Mouse (Mus musculus) activated CD4-positive, CD25-positive, alpha-beta regulatory T cell, adult 9 weeks (primary cell): ENCODE measurements around the gene Bglap2. TPM values are rescaled to one million over a fixed set of nuclear protein-coding genes. Genes with fewer than 3 reads are reported as not detected.

Experiments used
- polyA plus RNA-seq: library from polyadenylated mRNA; unstranded; fragments of 100-300 nt; shearing (Covaris generic); gene quantifications from one replicate; pipeline ENCODE4 v1.2.1, GENCODE M21; 2017

The Bglap2 gene
- polyA plus RNA-seq = not detected

DNA sequence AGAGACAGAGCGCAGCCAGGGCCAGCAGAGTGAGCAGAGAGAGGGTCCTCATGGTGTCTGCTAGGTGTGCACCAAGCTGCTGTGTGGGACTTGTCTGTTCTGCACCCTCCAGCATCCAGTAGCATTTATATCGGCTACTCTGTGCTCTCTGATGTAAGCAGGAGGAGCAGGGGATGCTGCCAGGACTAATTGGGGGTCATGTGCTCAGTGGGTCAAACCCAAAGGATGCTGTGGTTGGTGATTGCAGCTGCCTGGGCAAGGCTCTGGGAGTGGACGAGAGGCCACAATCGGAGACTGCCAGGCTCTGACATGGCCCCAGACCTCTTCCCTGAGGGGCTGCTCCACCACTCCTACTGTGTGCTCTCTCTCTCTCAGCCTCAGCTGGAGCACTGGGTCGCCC is at the start of gene Bglap2:
Gene Bglap2 (minus strand): TSS at position 101 of the 400 bp plus-strand sequence.

DNA sequence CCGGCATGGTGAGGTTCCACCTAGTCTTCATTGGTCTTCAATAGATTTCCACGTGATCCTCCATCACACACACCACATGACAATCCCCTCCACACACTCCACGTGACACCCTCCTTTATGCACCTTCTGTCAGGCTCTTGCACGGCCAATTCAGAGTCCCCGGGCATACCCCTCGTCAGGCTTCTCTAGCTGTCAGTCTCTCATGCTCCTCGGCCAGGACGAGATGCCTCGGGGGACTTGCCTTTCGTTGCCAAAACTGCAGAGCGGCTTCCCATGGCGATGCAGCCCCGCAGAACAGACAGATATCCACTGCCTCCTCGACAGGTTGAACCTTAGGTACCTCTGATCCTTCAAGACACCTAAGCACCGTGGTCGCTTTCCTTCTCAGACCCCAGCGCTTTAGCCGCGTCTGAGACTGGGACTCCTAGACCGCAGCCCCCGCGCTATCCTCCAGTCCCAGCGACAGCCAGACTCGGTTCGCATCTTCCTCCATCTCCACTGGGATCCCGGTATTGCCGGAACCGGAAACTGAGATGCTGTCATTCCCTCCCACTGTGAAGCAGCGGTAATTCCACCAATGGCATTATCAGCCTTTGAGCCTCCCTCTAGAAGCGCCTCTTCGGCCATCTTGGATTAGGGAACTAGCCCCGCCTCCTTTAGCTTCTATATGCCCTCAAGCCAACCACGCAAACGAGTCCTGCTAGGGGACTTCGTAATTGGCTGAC is 46.3 kb upstream of the Bglap2 start, which contains the start of gene Slc25a44:
Gene Slc25a44 (minus strand): TSS at position 535 of the 725 bp plus-strand sequence.

DNA sequence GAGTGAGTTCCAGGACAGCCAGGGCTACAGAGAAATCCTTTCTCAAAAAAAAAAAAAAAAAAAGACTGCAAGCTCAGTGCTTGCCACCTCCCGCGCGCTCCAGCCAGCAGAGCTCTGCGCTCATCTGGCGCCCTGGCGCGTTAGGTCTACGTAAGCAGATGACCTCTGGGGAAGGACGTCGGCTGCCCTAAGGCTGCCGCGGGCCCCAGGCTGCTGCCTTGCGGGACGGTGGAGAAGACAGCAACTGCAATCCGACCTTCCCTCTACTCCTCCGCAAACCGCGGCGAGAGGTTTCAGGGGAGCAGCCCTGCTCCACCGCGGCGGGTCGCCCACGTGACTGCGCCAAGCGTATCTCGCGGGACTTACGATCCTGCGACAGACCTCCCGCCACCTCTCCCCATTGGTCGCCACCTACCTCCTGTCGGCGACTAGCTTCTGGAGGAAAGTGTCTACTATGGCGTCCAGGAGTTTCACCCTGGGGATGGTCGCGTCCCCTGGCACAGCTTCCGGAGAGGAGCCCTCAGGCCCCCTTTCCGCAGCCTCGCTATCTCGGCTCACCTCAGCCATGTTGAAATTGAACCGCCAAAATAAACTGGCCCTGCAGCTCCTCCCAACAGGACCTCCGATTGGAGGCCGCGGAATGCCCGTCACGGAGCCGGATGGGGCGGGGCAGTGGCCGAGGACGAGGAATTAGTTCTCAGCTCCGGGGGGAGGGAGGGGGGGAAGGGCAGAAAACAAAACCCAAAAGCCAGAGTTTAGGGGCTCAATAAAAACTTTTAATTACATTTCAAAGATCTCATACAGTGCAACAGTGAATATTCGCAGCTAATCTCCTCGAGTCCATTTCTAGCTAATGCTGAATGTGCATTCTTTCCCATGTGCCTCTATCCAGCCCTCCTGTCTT is 31.5 kb upstream of the Bglap2 start, which contains the start of gene Pmf1:
Gene Pmf1 (minus strand): TSS at position 591 of the 904 bp plus-strand sequence.

DNA sequence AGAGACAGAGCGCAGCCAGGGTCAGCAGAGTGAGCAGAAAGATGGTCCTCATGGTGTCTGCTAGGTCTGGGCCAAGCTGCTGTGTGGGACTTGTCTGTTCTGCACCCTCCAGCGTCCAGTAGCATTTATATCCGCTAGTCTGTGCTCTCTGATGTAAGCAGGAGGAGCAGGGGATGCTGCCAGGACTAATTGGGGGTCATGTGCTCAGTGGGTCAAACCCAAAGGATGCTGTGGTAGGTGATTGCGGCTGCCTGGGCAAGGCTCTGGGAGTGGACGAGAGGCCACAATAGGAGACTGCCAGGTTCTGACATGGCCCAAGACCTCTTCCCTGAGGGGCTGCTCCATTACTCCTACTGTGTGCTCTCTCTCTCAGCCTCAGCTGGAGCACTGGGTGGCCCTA is 5.9 kb upstream of the Bglap2 start, which contains the start of gene Bglap:
Gene Bglap (minus strand): TSS at position 101 of the 400 bp plus-strand sequence.

DNA sequence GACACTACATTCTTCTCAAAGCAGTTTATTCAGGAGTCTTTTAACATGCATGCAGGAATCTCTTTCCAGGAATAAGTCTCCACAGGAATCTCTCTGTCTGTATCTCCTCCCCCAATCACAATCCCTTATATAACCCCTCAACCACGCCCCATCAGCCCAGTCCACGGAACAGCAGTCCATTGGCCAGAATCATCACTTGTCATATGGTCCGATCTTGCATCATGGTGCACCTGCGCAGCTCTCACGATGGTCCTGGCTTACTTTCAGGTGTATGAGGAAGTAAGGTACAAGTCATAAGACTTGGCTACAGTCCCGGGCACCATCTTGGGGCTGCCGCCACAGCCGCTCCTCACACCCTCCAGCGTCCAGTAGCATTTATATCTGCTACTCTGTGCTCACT is 5.9 kb downstream of the Bglap2 start, which contains the start of gene Bglap3:
Gene Bglap3 (minus strand): TSS at position 101 of the 400 bp plus-strand sequence.

DNA sequence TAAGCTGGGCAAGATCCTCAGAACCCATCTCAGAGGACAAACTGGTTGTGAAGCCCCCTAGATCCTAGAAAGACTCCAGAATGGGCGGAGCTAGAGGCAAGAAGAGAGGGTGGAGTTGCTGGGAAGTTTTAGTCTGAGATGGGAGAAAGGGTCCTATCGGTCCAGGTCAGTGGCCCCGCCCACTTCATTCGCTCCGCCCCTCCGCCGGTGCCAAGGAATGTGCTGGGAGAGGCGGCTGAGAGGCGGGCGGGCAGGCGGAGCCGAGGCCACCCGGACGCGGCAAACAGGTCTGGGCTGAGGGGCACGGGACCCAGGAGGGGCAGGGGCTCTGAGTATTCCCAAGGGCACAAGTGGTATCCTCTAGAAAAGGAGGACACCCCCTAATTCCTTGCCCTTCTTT is 14.2 kb downstream of the Bglap2 start, which contains the start of gene Paqr6:
Gene Paqr6 (plus strand): TSS at position 248 of the 400 bp plus-strand sequence.

DNA sequence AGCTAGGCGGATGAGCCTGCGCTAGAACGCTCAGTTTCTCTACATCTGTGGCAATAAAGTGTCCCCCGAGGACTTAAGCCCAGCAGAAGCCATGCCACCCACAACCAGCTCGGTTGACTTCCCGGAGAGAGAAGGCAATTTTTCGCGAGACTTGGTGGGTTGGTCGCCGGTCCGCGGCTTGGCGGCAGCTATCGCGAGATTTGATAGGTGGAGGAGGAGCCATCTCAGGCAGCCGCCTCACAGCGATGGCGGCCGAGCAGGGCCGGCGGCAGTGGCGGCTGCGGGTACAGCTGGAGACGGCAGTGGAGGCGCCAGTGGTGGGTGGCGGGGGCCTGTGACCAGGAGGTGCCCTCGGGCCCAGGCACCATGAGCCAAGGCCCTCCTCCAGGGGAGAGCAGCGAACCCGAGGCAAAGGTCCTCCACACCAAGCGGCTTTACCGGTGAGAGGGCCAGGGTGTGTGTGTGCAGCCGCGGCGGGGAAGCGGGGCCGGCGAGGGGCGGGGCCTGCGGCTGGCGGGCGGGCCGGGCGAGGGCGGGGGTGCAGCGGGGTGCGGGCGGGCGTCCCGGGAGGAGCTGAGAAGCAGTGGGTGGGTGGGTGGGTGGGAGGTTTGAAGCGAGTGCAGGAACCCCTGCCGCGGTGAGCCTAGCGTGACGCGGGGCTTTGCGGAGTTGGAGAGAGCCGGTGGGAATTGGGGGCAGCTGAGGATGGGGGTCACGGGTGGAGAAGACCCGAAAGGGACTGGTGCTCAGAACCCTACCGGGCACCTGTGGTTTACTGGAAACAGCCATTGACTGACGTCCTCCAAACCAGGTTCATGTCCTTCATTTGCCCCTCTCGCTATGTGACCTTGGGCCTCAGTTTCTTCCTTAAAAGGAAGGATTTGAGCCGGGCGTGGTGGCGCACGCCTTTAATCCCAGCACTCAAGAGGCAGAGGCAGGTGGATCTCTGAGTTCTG is 42.2 kb downstream of the Bglap2 start, which contains the start of the genes Tmem79 and Smg5:
Gene Tmem79 (minus strand): TSS at position 91 of the 956 bp plus-strand sequence.
Gene Smg5 (plus strand): TSS at position 203 of the 956 bp plus-strand sequence.

Other genes with a start within 250 kb of the Bglap2 start
- gene Mef2d, start 236.3 kb downstream of the Bglap2 start, polyA plus RNA-seq = 27.2 TPM
- gene Rhbg, start 124.0 kb downstream of the Bglap2 start, polyA plus RNA-seq = not detected
- gene Gm38392, start 91.5 kb downstream of the Bglap2 start, polyA plus RNA-seq = not detected
- gene Tsacc, start 81.7 kb downstream of the Bglap2 start, polyA plus RNA-seq = 11.0 TPM
- gene Cct3, start 81.6 kb downstream of the Bglap2 start, polyA plus RNA-seq = 376 TPM
- 422 TPM for gene Glmp, start 53.7 kb downstream of the Bglap2 start, polyA plus RNA-seq
- 1.4 TPM for gene Tmem79, start 42.6 kb downstream of the Bglap2 start, polyA plus RNA-seq
- gene Smg5, start 42.4 kb downstream of the Bglap2 start, polyA plus RNA-seq = 53.1 TPM
- gene Paqr6, start 14.1 kb downstream of the Bglap2 start, polyA plus RNA-seq = not detected
- not detected for gene Bglap3, start 6.0 kb downstream of the Bglap2 start, polyA plus RNA-seq
- gene Bglap, start 5.8 kb upstream of the Bglap2 start, polyA plus RNA-seq = not detected
- gene Pmf1, start 31.6 kb upstream of the Bglap2 start, polyA plus RNA-seq = 34.7 TPM
- 21.2 TPM for gene Slc25a44, start 46.4 kb upstream of the Bglap2 start, polyA plus RNA-seq
- gene Sema4a, start 82.5 kb upstream of the Bglap2 start, polyA plus RNA-seq = 33.9 TPM
- 12.2 TPM for gene Lmna, start 131.3 kb upstream of the Bglap2 start, polyA plus RNA-seq
- 0.26 TPM for gene Mex3a, start 153.7 kb upstream of the Bglap2 start, polyA plus RNA-seq
- not detected for gene Rab25, start 169.6 kb upstream of the Bglap2 start, polyA plus RNA-seq
- gene Lamtor2, start 174.4 kb upstream of the Bglap2 start, polyA plus RNA-seq = 198 TPM
- gene Ubqln4, start 175.1 kb upstream of the Bglap2 start, polyA plus RNA-seq = 49.3 TPM
- 136 TPM for gene Ssr2, start 197.2 kb upstream of the Bglap2 start, polyA plus RNA-seq
- 127 TPM for gene Arhgef2, start 227.3 kb upstream of the Bglap2 start, polyA plus RNA-seq